Mouse (Mus musculus) hindbrain, embryonic 13.5 days (tissue): ENCODE results near the gene Ube2a. TPM values are rescaled to one million over a fixed set of nuclear protein-coding genes. Genes with fewer than 3 reads are reported as not detected.
"Not testable (repeated sequence)": the region's sequence is repeated elsewhere in the genome, so short reads cannot be mapped to it uniquely, and the experiment has no call there.

ENCODE experiments used
- ATAC-seq: fragments of 200-750 bp; cut with Nextera tagmentation; 2 replicates; pipeline ENCODE4 v1.8.0; 2017; ENCODE audit warnings: moderate TSS enrichment; ENCODE audit not compliant: low FRiP score
- H3K27ac ChIP-seq: fragments of 300-500 bp; sonication (generic); 2 replicates; pipeline ENCODE4 v1.5.1; 2015; ENCODE audit warnings: inconsistent platforms, mild to moderate bottlenecking, moderate library complexity
- H3K27me3 ChIP-seq: fragments of 300-500 bp; sonication (generic); 2 replicates; pipeline ENCODE4 v1.6.1; 2015; ENCODE audit warnings: mild to moderate bottlenecking, inconsistent platforms
- H3K36me3 ChIP-seq: fragments of 300-500 bp; sonication (generic); 2 replicates; pipeline ENCODE4 v1.6.1; 2015; ENCODE audit warnings: mild to moderate bottlenecking, inconsistent platforms
- H3K4me1 ChIP-seq: fragments of 300-500 bp; sonication (generic); replicated peaks from 2 replicates; pipeline ENCODE4 v1.6.1; 2015; ENCODE audit warnings: inconsistent platforms
- H3K4me2 ChIP-seq: fragments of 300-500 bp; sonication (generic); 2 replicates; pipeline ENCODE4 v1.6.1; 2015; ENCODE audit warnings: inconsistent platforms, mild to moderate bottlenecking, moderate library complexity
- H3K4me3 ChIP-seq: fragments of 300-500 bp; sonication (generic); 2 replicates; pipeline ENCODE4 v1.5.1; 2015; ENCODE audit warnings: mild to moderate bottlenecking, inconsistent platforms
- H3K9ac ChIP-seq: fragments of 300-500 bp; sonication (generic); 2 replicates; pipeline ENCODE4 v1.6.1; 2015; ENCODE audit warnings: mild to moderate bottlenecking, inconsistent platforms
- H3K9me3 ChIP-seq: fragments of 300-500 bp; sonication (generic); 2 replicates; pipeline ENCODE4 v1.6.1; 2016; ENCODE audit warnings: inconsistent platforms
- WGBS: fragments of 180-500 bp; shearing (Covaris S2); methylation state at CpG from one replicate; pipeline ENCODE4 v1.1.7; 2015; 5-methylcytosine and 5-hydroxymethylcytosine counted together
- polyA plus RNA-seq: library from polyadenylated mRNA; unstranded; fragments of >200 nt; fragmentation: Nextera tagmentation; extraction: Ambion mirVana; gene quantifications from 2 replicates; pipeline ENCODE4 v1.2.1, GENCODE M21; 2015

Ube2a gene
- polyA plus RNA-seq, 1 experiment from 2014 or later: 122 TPM

DNA sequence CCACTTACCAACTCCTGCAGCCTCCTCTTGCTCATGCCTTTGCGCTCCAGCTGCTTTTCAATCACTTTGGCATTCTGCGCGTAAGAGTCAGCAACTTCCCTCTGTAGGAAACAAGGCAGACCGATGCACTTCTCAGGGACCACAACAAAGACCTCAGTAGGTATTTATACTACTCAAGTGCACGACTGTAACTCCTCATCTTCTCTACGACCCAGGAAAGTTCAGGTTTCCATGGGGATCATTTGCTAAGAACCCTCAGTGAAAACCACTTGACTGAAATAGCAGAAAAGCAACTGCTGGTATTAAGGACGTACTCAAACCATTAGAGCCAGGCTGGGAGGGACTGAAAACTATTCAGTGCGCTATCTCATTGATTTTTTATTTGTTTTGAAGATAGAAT, 21.1 kb upstream of the Ube2a start:
- no peak overlapping the region for H3K4me2 ChIP-seq
- H3K4me3 ChIP-seq: no peak overlapping the region
- H3K9me3 ChIP-seq: no peaks in the 10 kb centered on the region
- H3K9ac ChIP-seq: no peak overlapping the region
- 89% methylated on average over 8 of the region's 8 CpGs for WGBS
- no peak for ATAC-seq
- H3K27ac ChIP-seq: no peak overlapping the region
- no peaks in the 10 kb centered on the region for H3K4me1 ChIP-seq
- peaks cover 9% of the 10 kb centered on the region; the same call in 1 of the 2 replicates for H3K36me3 ChIP-seq
- no peaks in the 10 kb centered on the region for H3K27me3 ChIP-seq

DNA sequence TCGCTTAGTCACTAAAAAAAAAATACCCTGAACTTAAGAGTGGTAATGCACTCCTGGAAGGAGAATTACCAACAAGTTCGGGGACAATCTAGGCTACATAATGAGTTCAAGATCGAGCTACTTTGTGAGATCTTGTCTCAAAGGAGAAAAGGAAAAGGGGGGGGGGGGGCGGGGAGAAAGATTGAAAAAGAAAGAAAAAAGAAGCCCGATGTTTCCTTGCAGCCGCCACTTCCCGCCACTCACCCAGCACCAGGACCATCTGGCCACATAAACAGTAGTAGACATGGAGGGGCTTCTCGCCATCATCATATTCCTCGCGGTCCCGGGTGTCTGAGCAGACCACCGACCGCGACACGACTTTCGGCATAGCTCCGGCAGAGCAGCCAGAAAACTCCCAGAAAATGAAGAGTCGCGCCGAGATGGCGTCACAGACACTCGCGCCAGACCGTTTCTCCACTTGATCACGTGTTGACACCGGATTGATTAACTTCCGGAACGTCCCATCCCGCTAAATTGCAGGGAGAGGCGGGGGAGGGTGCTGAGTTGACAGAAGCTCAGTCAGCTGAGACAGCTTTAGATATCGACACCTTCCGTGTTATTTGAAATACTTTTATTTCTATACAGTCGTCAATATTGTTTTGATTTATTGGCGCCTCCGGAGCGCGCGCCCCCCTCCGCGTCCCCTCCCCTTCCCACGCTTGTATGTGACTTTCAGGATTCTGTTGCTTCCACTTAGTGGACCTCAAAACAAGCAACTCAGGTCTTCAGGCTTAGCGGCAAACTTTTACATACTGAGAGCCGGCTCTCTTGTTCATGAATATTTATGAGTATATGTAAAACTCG, 9.7 kb upstream of the Ube2a start:
- H3K27me3 ChIP-seq: no peaks in the 10 kb centered on the region
- ATAC-seq: peak; percentile 88
- peak overlapping the region; percentile 53; the same call in 1 of the 2 replicates for H3K9ac ChIP-seq
- H3K36me3 ChIP-seq: no peaks in the 10 kb centered on the region
- H3K9me3 ChIP-seq: no peaks in the 10 kb centered on the region
- H3K27ac ChIP-seq: peak overlapping the region; percentile 50; the same call in 1 of the 2 replicates
- H3K4me3 ChIP-seq: peak overlapping the region; percentile 43
- H3K4me2 ChIP-seq: peak overlapping the region; percentile 54
- peaks cover 9% of the 10 kb centered on the region for H3K4me1 ChIP-seq
- 20% methylated on average over 43 of the region's 44 CpGs for WGBS

DNA sequence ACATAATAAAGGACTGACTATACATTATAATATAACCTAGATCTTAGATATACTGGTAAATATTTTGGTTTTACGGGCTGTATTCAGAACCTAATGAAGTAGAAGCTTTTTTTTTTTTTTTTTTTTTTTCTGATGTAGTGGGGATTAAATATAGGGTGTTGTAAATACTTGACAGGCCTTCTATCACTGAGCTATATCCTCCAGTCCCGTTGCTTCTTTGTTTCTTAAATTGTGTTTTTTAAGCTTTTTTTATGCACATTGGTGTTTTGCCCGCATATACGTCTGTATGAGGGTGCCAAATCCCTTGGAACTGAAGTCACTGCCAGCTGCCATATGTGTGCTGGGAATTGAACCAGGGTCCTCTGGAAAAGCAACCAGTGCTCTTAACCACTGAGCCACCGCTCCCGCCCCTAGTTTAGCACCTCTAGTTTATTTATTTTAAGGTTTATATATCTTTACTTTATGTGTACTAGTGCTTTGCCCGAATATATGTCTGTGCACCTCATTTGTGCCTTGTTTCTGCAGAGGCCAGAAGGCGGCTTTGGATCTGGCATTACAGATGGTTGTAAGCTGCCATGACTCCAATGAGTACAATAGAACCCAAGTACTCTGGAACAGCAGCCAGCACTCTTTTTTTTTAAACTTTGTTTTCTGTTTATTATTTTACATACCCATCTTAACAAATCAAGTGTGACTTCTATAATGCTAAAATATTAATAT, 8.9 kb upstream of the Ube2a start:
- 57% methylated on average over 8 of the region's 8 CpGs for WGBS
- Histone ChIP-seq H3K4me1 (peaks cover 9% of the 10 kb centered on the region), H3K27me3 (no peaks in the 10 kb centered on the region), H3K9ac (no peak overlapping the region), H3K9me3 (no peaks in the 10 kb centered on the region), H3K27ac (no peak overlapping the region), H3K36me3 (no peaks in the 10 kb centered on the region), H3K4me3 (peak overlapping the region; percentile 43), H3K4me2 (peak overlapping the region; percentile 33)
- 0 out of 2 replicates have a peak, but pooled peaks have one; percentile 21 for ATAC-seq

DNA sequence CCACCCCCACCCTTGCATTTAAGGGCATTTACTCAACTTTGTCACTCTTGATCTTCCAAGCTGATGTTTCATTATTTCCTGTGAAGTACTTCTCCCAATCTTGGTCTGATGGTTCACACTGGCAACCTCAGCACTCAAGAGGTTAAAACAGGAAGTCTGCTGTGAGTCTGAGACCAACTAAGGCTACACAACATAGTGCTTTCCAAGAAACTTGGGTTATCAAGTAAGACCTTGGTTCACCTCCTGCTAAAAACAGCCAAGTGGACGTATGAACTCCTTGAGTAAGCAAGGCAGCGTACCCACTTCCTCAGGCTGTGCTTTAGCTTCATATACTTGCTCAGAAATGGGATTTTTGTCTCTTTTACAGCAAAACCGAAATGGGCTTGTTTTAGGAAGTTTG, 3.3 kb upstream of the Ube2a start:
- H3K9ac ChIP-seq: no peak overlapping the region
- H3K4me2 ChIP-seq: no peak overlapping the region
- no peaks in the 10 kb centered on the region for H3K36me3 ChIP-seq
- H3K4me1 ChIP-seq: peaks cover 3% of the 10 kb centered on the region
- ATAC-seq: no peak
- H3K27me3 ChIP-seq: no peaks in the 10 kb centered on the region
- WGBS: 75% methylated on average over 3 of the region's 3 CpGs
- H3K4me3 ChIP-seq: no peak overlapping the region
- H3K27ac ChIP-seq: no peak overlapping the region
- H3K9me3 ChIP-seq: no peaks in the 10 kb centered on the region

DNA sequence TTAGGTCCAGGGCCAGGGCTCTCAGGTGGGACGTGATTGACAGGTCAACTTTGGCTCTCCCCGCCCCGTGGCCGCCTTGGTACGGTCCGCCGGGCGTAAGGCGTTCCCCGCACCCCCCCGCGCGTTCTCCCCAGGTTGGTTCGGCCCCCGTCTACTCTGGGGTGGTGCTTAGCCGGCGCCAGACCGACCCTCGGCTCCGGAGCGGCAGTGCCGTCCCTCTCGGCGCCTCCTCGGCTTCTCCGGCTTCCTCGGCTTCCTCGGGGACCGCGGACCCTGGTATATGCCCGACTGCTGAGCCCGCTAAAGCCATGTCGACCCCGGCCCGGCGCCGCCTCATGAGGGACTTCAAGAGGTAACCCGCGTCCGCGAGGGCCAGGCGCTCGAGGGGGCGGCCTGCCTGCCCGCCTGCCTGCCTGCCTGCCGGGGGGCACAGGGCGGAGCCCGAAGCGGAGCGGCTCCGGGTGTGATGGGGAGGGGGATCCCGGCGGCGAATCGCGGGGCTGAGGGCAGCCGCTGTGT, 537 bp downstream of the Ube2a start:
- peaks cover 6% of the 10 kb centered on the region for H3K4me1 ChIP-seq
- no peaks in the 10 kb centered on the region for H3K9me3 ChIP-seq
- H3K9ac ChIP-seq: peak overlapping the region; percentile 83
- H3K27ac ChIP-seq: peak overlapping the region; percentile 87
- peak overlapping the region; percentile 66 for H3K4me2 ChIP-seq
- H3K27me3 ChIP-seq: no peaks in the 10 kb centered on the region
- H3K4me3 ChIP-seq: peak overlapping the region; percentile 69
- 12% methylated on average over 53 of the region's 57 CpGs for WGBS
- no peaks in the 10 kb centered on the region for H3K36me3 ChIP-seq
- peak; percentile 97 for ATAC-seq

DNA sequence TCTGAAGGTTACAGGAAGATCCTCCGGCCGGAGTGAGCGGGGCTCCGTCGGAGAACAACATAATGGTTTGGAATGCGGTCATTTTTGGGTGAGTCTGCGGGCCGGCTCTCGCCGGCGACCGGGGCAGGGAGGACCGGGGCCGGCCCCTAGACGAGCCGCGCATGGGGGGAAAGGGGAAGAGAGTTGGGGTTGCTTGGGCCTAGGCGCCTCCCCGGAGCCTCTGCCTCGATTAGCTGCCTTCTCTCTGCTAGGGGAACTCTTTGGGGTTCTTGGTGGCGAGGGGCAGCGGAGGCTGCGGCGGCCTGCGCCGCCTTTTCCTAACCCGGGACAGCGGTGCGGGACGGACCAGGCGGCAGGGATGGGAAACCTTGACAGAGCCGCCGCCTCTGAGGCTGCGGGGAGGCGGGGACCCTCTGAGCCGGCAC, 1.0 kb downstream of the Ube2a start:
- Histone ChIP-seq H3K27me3 (no peaks in the 10 kb centered on the region), H3K4me2 (peak overlapping the region; percentile 66), H3K4me3 (peak overlapping the region; percentile 69), H3K9me3 (no peaks in the 10 kb centered on the region), H3K4me1 (peaks cover 6% of the 10 kb centered on the region), H3K27ac (peak overlapping the region; percentile 87), H3K9ac (peak overlapping the region; percentile 83), H3K36me3 (no peaks in the 10 kb centered on the region)
- 9% methylated on average over 36 of the region's 36 CpGs for WGBS
- ATAC-seq: peak; percentile 70

DNA sequence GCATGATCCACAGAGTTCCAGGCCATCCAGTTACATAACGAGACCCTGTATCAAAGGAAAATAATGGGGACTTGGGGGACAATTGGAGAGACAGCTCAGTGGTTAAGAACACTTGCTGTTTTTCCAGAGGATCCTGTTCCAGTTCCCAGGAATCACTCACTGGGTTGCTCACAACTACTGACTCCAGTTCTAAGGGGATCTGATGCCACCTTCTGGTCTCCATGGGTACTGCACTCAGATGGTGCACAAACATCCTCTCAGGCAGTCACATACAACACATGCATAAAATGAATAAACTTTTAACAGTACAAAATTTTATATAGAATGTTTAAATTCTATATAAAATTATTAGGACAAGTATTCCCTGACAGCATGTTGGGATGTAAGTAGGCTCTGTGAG, 11.0 kb downstream of the Ube2a start:
- Histone ChIP-seq H3K36me3 (peaks cover 10% of the 10 kb centered on the region), H3K4me3 (no peak overlapping the region), H3K4me1 (no peaks in the 10 kb centered on the region), H3K9me3 (no peaks in the 10 kb centered on the region), H3K4me2 (no peak overlapping the region), H3K27me3 (no peaks in the 10 kb centered on the region), H3K27ac (no peak overlapping the region), H3K9ac (no peak overlapping the region)
- ATAC-seq: no peak
- WGBS: 100% methylated on average over 1 of the region's 1 CpGs

DNA sequence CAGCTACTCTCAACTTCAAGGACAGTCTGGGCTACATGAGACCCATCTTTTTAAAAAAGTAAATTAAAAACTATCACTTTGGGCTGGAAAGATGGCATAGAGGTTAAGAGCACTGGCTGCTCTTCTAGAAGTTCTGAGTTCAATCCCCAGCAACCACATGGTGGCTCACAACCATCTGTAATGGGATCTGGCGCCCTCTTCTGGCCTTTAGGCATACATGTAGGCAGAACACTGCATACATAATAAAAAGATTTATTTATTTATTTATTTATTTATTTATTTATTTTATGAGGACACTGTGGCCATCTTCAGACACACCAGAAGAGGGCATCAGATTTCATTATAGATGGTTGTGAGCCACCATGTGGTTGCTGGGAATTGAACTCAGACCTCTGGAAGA, 25.2 kb downstream of the Ube2a start:
- not testable (repeated sequence) for H3K9ac ChIP-seq, ATAC-seq
- WGBS: 14% methylated on average over 1 of the region's 1 CpGs

DNA sequence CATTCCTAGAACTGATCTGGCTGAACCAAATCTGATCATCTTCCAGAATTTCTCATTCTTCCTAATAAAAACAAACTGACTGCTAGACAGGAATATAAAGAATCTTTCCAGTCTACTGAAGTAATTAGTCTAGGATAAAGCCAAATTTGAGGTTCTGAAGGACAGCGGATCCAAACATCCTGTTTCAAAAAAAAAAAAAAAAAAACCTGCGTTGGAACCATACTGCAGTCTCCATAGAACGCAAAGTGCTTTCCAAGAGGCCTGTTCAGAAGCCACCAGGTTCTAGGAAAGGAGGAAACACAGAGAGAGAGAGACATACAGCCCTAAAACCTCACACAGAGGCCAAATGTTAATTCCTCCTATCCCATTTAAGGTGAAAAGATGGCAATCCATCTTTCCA, 28.0 kb downstream of the Ube2a start:
- WGBS: 37% methylated on average over 3 of the region's 3 CpGs
- Histone ChIP-seq H3K9ac (peak overlapping the region; percentile 78), H3K4me2 (peak overlapping the region; percentile 55), H3K36me3 (no peaks in the 10 kb centered on the region), H3K4me3 (peak overlapping the region; percentile 57), H3K4me1 (peaks cover 14% of the 10 kb centered on the region; the same call in 1 of the 2 replicates), H3K9me3 (no peaks in the 10 kb centered on the region), H3K27me3 (no peaks in the 10 kb centered on the region), H3K27ac (peak overlapping the region; percentile 90)
- ATAC-seq: no peak

More for the DNA sequence above, 25.2 kb downstream of the Ube2a start:
- peaks cover 14% of the 10 kb centered on the region; the same call in 1 of the 2 replicates for H3K4me1 ChIP-seq
- H3K27ac ChIP-seq, H3K36me3 ChIP-seq, H3K4me3 ChIP-seq, H3K9me3 ChIP-seq, H3K27me3 ChIP-seq, H3K4me2 ChIP-seq: not testable (repeated sequence)

DNA sequence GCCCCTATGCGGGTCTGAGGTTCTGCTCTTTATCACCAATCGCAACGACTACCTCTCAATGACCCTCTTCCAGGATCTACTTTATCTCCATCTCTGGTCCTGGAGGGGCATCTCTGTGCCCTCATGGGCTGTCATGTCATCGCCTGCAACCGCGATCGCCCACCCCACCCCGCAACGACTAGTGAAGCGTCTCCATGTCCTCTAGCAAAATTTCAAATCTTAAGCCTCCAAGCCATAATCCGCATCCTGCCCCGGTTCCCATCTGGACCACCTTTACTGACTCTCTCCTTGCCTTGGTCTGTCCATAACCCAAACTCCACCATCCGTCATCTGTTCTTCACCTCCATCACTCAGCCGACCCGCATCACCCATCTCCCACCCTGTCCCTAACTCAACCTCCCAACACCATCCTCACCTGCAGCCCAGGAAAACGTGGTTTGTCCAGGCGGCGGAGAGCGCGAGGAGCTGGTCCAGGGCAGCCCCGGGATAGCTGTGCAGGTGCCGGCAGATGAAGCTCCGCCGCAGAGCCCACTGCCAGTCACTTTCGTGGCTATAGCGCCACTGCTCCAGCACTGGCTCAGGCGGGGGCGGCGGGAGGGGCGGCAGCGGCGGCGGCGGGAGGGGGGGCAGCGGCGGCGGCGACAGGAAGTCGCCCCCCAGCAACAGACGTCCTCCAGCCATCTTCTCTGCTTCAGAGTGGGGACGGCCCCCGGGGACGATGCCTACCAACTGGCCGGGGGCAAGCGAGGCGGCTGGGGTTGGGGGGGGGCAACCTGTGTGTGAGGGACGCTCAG, 28.8 kb downstream of the Ube2a start, which contains the start of gene Nkrf:
Gene Nkrf (minus strand): TSS at position 579 of the 794 bp plus-strand sequence.
- peaks cover 14% of the 10 kb centered on the region; the same call in 1 of the 2 replicates for H3K4me1 ChIP-seq
- H3K36me3 ChIP-seq: no peaks in the 10 kb centered on the region
- H3K4me3 ChIP-seq: peak within 1 kb of the TSS; percentile 57
- no peaks in the 10 kb centered on the region for H3K9me3 ChIP-seq
- H3K4me2 ChIP-seq: peak within 1 kb of the TSS; percentile 55
- ATAC-seq: peak; percentile 81
- H3K9ac ChIP-seq: peak within 1 kb of the TSS; percentile 78
- H3K27me3 ChIP-seq: no peaks in the 10 kb centered on the region
- 24% methylated on average over 28 of the region's 47 CpGs for WGBS
- peak within 1 kb of the TSS; percentile 90 for H3K27ac ChIP-seq

DNA sequence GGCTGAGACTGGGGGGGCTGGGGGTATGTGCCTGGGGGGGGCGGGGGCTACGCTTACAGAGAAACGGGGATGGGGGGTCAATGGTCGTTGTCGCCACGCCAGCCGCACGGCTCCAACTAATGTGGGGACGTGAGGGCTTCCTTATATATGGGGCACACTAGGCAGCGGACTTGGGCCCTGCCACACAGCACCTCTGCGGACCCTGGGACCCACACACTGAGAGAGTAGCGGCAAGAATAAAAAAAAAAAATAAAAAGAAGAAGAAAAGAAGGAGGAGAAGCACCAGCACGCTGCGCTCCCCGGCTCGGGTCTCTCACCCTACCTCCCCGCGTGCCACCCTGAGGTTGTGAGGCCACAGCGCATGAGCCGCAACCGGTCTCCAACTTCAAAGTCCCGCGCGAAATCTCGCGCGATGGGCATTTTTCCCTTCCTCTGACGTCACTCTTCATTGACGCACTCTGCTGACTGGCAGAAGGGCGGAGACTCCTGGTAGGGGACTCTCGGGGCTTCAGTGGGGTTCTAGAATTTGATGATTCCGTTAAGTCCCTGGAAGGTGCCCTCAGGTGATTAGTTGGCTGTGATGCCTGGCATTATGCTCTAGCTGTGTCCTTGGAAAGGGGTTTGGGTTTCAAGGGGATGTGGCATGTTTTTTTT, 29.5 kb downstream of the Ube2a start:
- WGBS: 17% methylated on average over 31 of the region's 32 CpGs
- Histone ChIP-seq H3K4me1 (peaks cover 14% of the 10 kb centered on the region; the same call in 1 of the 2 replicates), H3K4me3 (peak overlapping the region; percentile 57), H3K9ac (peak overlapping the region; percentile 78), H3K9me3 (no peaks in the 10 kb centered on the region), H3K27ac (peak overlapping the region; percentile 90), H3K36me3 (no peaks in the 10 kb centered on the region), H3K27me3 (no peaks in the 10 kb centered on the region), H3K4me2 (peak overlapping the region; percentile 55)
- peak; percentile 91 for ATAC-seq
